8 mouse cellular contexts compared by ENCODE assay signal in the genomic region with DNA sequence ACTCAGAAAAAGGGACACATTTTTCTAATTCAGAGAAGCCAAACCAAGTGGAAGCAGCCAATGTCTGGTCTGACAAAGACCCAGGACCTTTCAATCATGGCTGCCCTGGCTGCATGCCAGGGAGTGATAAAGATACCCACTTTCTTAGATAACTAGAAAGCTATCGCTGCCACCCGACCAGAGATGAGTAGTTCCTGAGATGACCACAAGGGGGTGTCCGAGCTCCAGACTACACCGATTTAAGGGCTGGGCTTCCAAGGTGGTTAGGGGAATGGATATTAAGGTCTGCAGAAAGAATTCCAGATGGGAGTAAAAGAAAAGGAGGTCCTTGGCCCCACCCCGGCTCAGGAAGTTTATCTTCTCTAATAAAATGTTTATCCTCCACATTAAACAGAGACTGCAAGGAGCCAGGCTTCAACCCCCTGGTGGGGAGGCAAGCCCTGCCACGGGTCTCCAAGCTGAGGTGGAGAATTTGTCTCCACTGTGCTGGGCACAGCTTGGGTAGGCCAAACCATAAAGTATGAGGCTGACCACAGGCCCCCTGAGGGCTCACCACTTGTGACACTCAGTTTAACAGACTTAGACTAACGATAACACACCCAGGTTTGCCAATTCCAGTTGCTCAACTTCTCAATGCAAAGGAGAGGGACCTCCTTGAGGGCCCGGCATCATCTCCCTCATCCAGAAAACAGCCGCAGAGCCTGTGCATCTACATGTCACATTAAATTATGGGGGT. TPM values are rescaled to one million over a fixed set of nuclear protein-coding genes. Genes with fewer than 3 reads are reported as not detected.
DNase-seq lines count a peak whose midpoint lies in the region; ATAC-seq lines count a peak whose summit lies in the region.

No protein-coding gene starts in this region.

- H3K4me3 ChIP-seq in kidney, embryonic 14.5 days (ENCODE audit: low read length), result peak overlapping the region; percentile 24
- peak overlapping the region; percentile 28 for H3K4me3 ChIP-seq in liver, embryonic 13.5 days (replicated peaks)
- H3K4me3 ChIP-seq in neural tube, embryonic 11.5 days (ENCODE audit: low read depth, low read length), result no peak overlapping the region

- peak overlapping the region; percentile 39 for H3K4me2 ChIP-seq in kidney, embryonic 14.5 days (replicated peaks; ENCODE audit: low read depth, low read length)
- peak overlapping the region; percentile 49 for H3K4me2 ChIP-seq in liver, embryonic 13.5 days
- H3K4me2 ChIP-seq in neural tube, embryonic 11.5 days (ENCODE audit: low read depth), result peak overlapping the region; percentile 22

- peaks cover 42% of the 10 kb centered on the region for H3K4me1 ChIP-seq in kidney, embryonic 14.5 days (ENCODE audit: control insufficient read depth, insufficient read depth, low read length)
- H3K4me1 ChIP-seq in liver, embryonic 13.5 days (replicated peaks), result peaks cover 63% of the 10 kb centered on the region
- peaks cover 22% of the 10 kb centered on the region for H3K4me1 ChIP-seq in neural tube, embryonic 11.5 days (ENCODE audit: control insufficient read depth, insufficient read depth, low read length)

- peak overlapping the region; percentile 28; the same call in 1 of the 2 replicates for H3K9ac ChIP-seq in kidney, embryonic 14.5 days (ENCODE audit: low read depth, low read length)
- H3K9ac ChIP-seq in liver, embryonic 13.5 days, result peak overlapping the region; percentile 32; the same call in 1 of the 2 replicates
- H3K9ac ChIP-seq in neural tube, embryonic 11.5 days (ENCODE audit: low read length), result no peak overlapping the region

- 18% methylated on average over 9 of the region's 9 CpGs for WGBS in kidney, embryonic 14.5 days
- 31% methylated on average over 9 of the region's 9 CpGs for WGBS in liver, embryonic 13.5 days (ENCODE audit: insufficient replicate concordance)
- WGBS in neural tube, embryonic 11.5 days, result 33% methylated on average over 9 of the region's 9 CpGs

- H3K36me3 ChIP-seq in kidney, embryonic 14.5 days (ENCODE audit: control insufficient read depth, insufficient read depth, low read length), result peaks cover 27% of the 10 kb centered on the region
- H3K36me3 ChIP-seq in liver, embryonic 13.5 days, result peaks cover 54% of the 10 kb centered on the region
- peaks cover 5% of the 10 kb centered on the region for H3K36me3 ChIP-seq in neural tube, embryonic 11.5 days (ENCODE audit: control insufficient read depth, insufficient read depth, low read length)

- no peak overlapping the region for H3K27ac ChIP-seq in kidney, embryonic 14.5 days (ENCODE audit: low read depth, low read length)
- no peak overlapping the region; the same call in 1 of the 2 replicates for H3K27ac ChIP-seq in liver, embryonic 13.5 days
- no peak overlapping the region for H3K27ac ChIP-seq in neural tube, embryonic 11.5 days (ENCODE audit: low read depth, low read length)

- DNase-seq in A20 (ENCODE audit: low read depth, low spot score) (peak; percentile 76), adipocyte (ENCODE audit: low spot score) (peak; percentile 78)
- DNase-seq in embryo, embryonic 11 days, result peak; percentile 77
- peak; percentile 79 for DNase-seq in heart, adult 8-10 months (ENCODE audit: low spot score)
- peak; percentile 68 for DNase-seq in liver, embryonic 13.5 days
- DNase-seq in neural tube, embryonic 11.5 days (ENCODE audit: low spot score), result peak; percentile 72
- DNase-seq in thymus, postnatal 10 days (ENCODE audit: low spot score in 2 of 2), result peak; percentile 55 to 82

- H3K27me3 ChIP-seq in kidney, embryonic 14.5 days (ENCODE audit: control insufficient read depth, insufficient read depth, low read length), result no peaks in the 10 kb centered on the region
- no peaks in the 10 kb centered on the region for H3K27me3 ChIP-seq in liver, embryonic 13.5 days
- H3K27me3 ChIP-seq in neural tube, embryonic 11.5 days (ENCODE audit: control insufficient read depth, insufficient read depth, low read length), result no peaks in the 10 kb centered on the region

- no peaks in the 10 kb centered on the region for H3K9me3 ChIP-seq in kidney, embryonic 14.5 days (ENCODE audit: control insufficient read depth, low read length)
- H3K9me3 ChIP-seq in liver, embryonic 13.5 days (replicated peaks), result no peaks in the 10 kb centered on the region
- H3K9me3 ChIP-seq in neural tube, embryonic 11.5 days (ENCODE audit: control insufficient read depth, low read length), result no peaks in the 10 kb centered on the region

- ATAC-seq in kidney, embryonic 14.5 days (ENCODE audit: low FRiP score, low TSS enrichment), result no peak
- ATAC-seq in liver, embryonic 13.5 days (ENCODE audit: low read depth), result no peak
- no peak for ATAC-seq in neural tube, embryonic 11.5 days (ENCODE audit: insufficient read depth, low FRiP score, low TSS enrichment)

RNA-seq across cellular contexts. Expression of a gene that starts 2.5 kb away (rescaled TPM):
- total RNA-seq in heart, adult 8-10 months (2022), result 10 to 100 TPM in 1 of 4 experiments, 1 to 10 TPM in 3; 7.6 to 12.9 (median 8.9) TPM
- 4.6 and 5.4 TPM in 2 replicates for polyA plus RNA-seq in kidney, embryonic 14.5 days (2014; fragmentation: Nextera tagmentation; extraction: Ambion mirVana)
- 0.17 and 0.20 TPM in 2 replicates for polyA plus RNA-seq in liver, embryonic 13.5 days (2015; fragmentation: Nextera tagmentation; extraction: Ambion mirVana)
- 0.27 and 0.31 TPM in 2 replicates for polyA plus RNA-seq in neural tube, embryonic 11.5 days (2014; fragmentation: Nextera tagmentation; extraction: Ambion mirVana)

RNA-seq across cellular contexts. Expression of a gene that starts 3.8 kb away (rescaled TPM):
- under 1 TPM; 0.11 to 0.47 (median 0.30) TPM for total RNA-seq in heart, adult 8-10 months (2022)
- polyA plus RNA-seq in kidney, embryonic 14.5 days (2014; fragmentation: Nextera tagmentation; extraction: Ambion mirVana), result 0.09 and 0.14 TPM in 2 replicates
- 0.05 TPM in 1 of 2 replicates, not detected in the other for polyA plus RNA-seq in liver, embryonic 13.5 days (2015; fragmentation: Nextera tagmentation; extraction: Ambion mirVana)
- 0.20 and 0.95 TPM in 2 replicates for polyA plus RNA-seq in neural tube, embryonic 11.5 days (2014; fragmentation: Nextera tagmentation; extraction: Ambion mirVana)

RNA-seq across cellular contexts. Expression of a gene that starts 3.8 kb away (rescaled TPM):
- 1 to 10 TPM; 5.2 to 7.0 (median 6.4) TPM for total RNA-seq in heart, adult 8-10 months (2022)
- polyA plus RNA-seq in kidney, embryonic 14.5 days (2014; fragmentation: Nextera tagmentation; extraction: Ambion mirVana), result 51.1 and 78.4 TPM in 2 replicates
- polyA plus RNA-seq in liver, embryonic 13.5 days (2015; fragmentation: Nextera tagmentation; extraction: Ambion mirVana), result 36.9 and 38.7 TPM in 2 replicates
- 62.4 and 71.1 TPM in 2 replicates for polyA plus RNA-seq in neural tube, embryonic 11.5 days (2014; fragmentation: Nextera tagmentation; extraction: Ambion mirVana)

RNA-seq across cellular contexts. Expression of a gene that starts 8.0 kb away (rescaled TPM):
- total RNA-seq in heart, adult 8-10 months (2022), result not detected
- polyA plus RNA-seq in kidney, embryonic 14.5 days (2014; fragmentation: Nextera tagmentation; extraction: Ambion mirVana), result 0.14 TPM in 1 of 2 replicates, not detected in the other
- not detected in 2 replicates for polyA plus RNA-seq in liver, embryonic 13.5 days (2015; fragmentation: Nextera tagmentation; extraction: Ambion mirVana)
- 0.15 and 0.21 TPM in 2 replicates for polyA plus RNA-seq in neural tube, embryonic 11.5 days (2014; fragmentation: Nextera tagmentation; extraction: Ambion mirVana)

RNA-seq across cellular contexts. Expression of a gene that starts 24.7 kb away (rescaled TPM):
- 10 to 100 TPM; 20.5 to 35.2 (median 28.1) TPM for total RNA-seq in heart, adult 8-10 months (2022)
- 26.3 and 39.7 TPM in 2 replicates for polyA plus RNA-seq in kidney, embryonic 14.5 days (2014; fragmentation: Nextera tagmentation; extraction: Ambion mirVana)
- polyA plus RNA-seq in liver, embryonic 13.5 days (2015; fragmentation: Nextera tagmentation; extraction: Ambion mirVana), result 3.7 and 4.0 TPM in 2 replicates
- 14.3 and 15.0 TPM in 2 replicates for polyA plus RNA-seq in neural tube, embryonic 11.5 days (2014; fragmentation: Nextera tagmentation; extraction: Ambion mirVana)
